Mouse (Mus musculus) midbrain, embryonic 13.5 days (tissue): Measurements from ENCODE around the gene Srrm1. TPM values are rescaled to one million over a fixed set of nuclear protein-coding genes. Genes with fewer than 3 reads are reported as not detected.
"Not testable (repeated sequence)": the region's sequence is repeated elsewhere in the genome, so short reads cannot be mapped to it uniquely, and the experiment has no call there.

Experiments used
- ATAC-seq: fragments of 200-750 bp; cut with Nextera tagmentation; 2 replicates; pipeline ENCODE4 v1.8.0; 2017; ENCODE audit warnings: mild to moderate bottlenecking, moderate TSS enrichment, moderate library complexity
- H3K27ac ChIP-seq: fragments of 300-500 bp; sonication (generic); 2 replicates; pipeline ENCODE4 v1.5.1; 2015; ENCODE audit warnings: inconsistent platforms, mild to moderate bottlenecking, moderate library complexity
- H3K27me3 ChIP-seq: fragments of 300-500 bp; sonication (generic); 2 replicates; pipeline ENCODE4 v1.6.1; 2015; ENCODE audit warnings: mild to moderate bottlenecking, inconsistent platforms
- H3K36me3 ChIP-seq: fragments of 300-500 bp; sonication (generic); 2 replicates; pipeline ENCODE4 v1.6.1; 2015; ENCODE audit warnings: mild to moderate bottlenecking, inconsistent platforms
- H3K4me1 ChIP-seq: fragments of 300-500 bp; sonication (generic); replicated peaks from 2 replicates; pipeline ENCODE4 v1.6.1; 2015; ENCODE audit warnings: inconsistent platforms
- H3K4me2 ChIP-seq: fragments of 300-500 bp; sonication (generic); replicated peaks from 2 replicates; pipeline ENCODE4 v1.6.1; 2015; ENCODE audit warnings: moderate library complexity, mild to moderate bottlenecking, inconsistent platforms
- H3K4me3 ChIP-seq: fragments of 300-500 bp; sonication (generic); replicated peaks from 2 replicates; pipeline ENCODE4 v1.5.1; 2015; ENCODE audit warnings: mild to moderate bottlenecking, inconsistent platforms
- H3K9ac ChIP-seq: fragments of 300-500 bp; sonication (generic); replicated peaks from 2 replicates; pipeline ENCODE4 v1.6.1; 2015; ENCODE audit warnings: mild to moderate bottlenecking, inconsistent platforms
- H3K9me3 ChIP-seq: fragments of 300-500 bp; sonication (generic); 2 replicates; pipeline ENCODE4 v1.6.1; 2016; ENCODE audit warnings: mild to moderate bottlenecking, inconsistent platforms
- WGBS: fragments of 180-500 bp; shearing (Covaris S2); methylation state at CpG from one replicate; pipeline ENCODE4 v1.1.7; 2015; 5-methylcytosine and 5-hydroxymethylcytosine counted together
- polyA plus RNA-seq: library from polyadenylated mRNA; unstranded; fragments of >200 nt; fragmentation: Nextera tagmentation; extraction: Ambion mirVana; gene quantifications from 2 replicates; pipeline ENCODE4 v1.2.1, GENCODE M21; 2015

Srrm1 gene
- polyA plus RNA-seq, 1 experiment from 2014 or later: 211 TPM

DNA sequence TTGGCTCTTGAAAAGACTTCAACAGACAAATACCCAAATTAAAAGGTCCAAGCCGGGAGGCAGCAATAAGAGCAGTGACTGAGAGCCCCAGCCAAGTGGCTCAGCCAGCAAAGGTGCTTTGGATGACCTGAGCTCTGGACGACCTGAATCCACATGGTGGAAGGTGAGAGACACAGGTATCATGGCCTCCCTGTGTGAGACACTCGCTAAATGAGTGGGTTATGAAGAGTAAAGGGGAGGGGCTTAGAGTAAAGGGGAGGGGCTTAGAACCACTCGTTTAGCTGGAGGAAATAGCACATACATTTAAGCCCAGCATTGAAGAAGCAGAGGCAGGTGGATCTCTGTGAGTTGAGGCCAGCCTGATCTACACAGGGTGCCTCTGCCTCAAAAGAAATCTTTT is 69.7 kb downstream of the Srrm1 start:
- H3K9me3 ChIP-seq: no peaks in the 10 kb centered on the region
- WGBS: 81% methylated on average over 4 of the region's 4 CpGs
- no peaks in the 10 kb centered on the region for H3K27me3 ChIP-seq

DNA sequence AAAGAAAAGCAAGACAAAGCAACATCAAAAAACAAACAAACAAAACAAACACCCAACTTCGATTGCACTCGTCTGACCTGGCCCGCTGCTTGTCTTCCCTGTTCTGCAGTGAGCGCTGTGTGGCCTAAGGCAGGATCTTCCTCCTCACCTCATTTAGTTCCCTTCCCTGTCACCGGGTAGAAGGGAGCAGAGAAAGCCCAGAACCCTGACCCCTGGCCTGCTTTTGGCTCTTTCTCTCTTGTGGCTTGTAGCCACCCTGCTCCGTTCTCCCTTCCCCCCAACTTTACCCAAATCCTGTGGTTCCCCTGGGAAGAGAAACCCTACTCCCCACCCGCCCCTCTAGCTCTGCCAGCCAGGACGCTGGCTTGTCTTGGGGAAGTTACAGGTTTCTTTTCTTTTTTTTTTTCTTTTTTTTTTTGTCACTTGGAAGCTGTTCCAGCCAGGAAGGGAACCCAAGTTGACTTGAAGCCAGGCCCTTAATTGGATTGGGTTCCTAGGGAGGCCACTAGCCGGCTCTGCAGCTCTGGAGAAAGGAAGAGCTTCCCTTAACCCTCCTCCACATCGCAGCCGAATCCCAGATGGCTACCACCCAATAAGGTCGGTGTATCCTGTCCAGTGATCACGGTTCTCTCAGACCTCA is 70.3 kb downstream of the Srrm1 start:
- Histone ChIP-seq H3K27ac (no peak overlapping the region), H3K9me3 (no peaks in the 10 kb centered on the region), H3K9ac (no peak overlapping the region), H3K36me3 (no peaks in the 10 kb centered on the region), H3K4me3 (no peak overlapping the region), H3K4me2 (no peak overlapping the region), H3K4me1 (peaks cover 7% of the 10 kb centered on the region; the same call in 1 of the 2 replicates), H3K27me3 (no peaks in the 10 kb centered on the region)
- WGBS: 69% methylated on average over 13 of the region's 13 CpGs
- no peak for ATAC-seq

More for the DNA sequence above, 69.7 kb downstream of the Srrm1 start:
- Histone ChIP-seq H3K4me1 (peaks cover 7% of the 10 kb centered on the region; the same call in 1 of the 2 replicates), H3K4me2 (no peak overlapping the region), H3K9ac (no peak overlapping the region), H3K36me3 (no peaks in the 10 kb centered on the region), H3K27ac (no peak overlapping the region), H3K4me3 (no peak overlapping the region)
- ATAC-seq: no peak

GRCm38 (mm10) chr4:135280016-135280415 is 73.1 kb downstream of the Srrm1 start:
- H3K27me3 ChIP-seq, H3K4me1 ChIP-seq, H3K4me2 ChIP-seq, H3K27ac ChIP-seq, H3K4me3 ChIP-seq, H3K36me3 ChIP-seq, H3K9ac ChIP-seq, H3K9me3 ChIP-seq, ATAC-seq: not testable (repeated sequence)
- 63% methylated on average over 2 of the region's 2 CpGs for WGBS

GRCm38 (mm10) chr4:135276681-135277379 is 76.3 kb downstream of the Srrm1 start:
- 77% methylated on average over 4 of the region's 4 CpGs for WGBS
- ATAC-seq: no peak
- Histone ChIP-seq H3K27me3 (peaks cover 28% of the 10 kb centered on the region), H3K4me1 (peaks cover 7% of the 10 kb centered on the region; the same call in 1 of the 2 replicates), H3K9ac (no peak overlapping the region), H3K27ac (no peak overlapping the region), H3K9me3 (no peaks in the 10 kb centered on the region), H3K36me3 (no peaks in the 10 kb centered on the region), H3K4me2 (no peak overlapping the region), H3K4me3 (no peak overlapping the region)

GRCm38 (mm10) chr4:135274761-135275160 is 78.4 kb downstream of the Srrm1 start:
- ATAC-seq: no peak
- Histone ChIP-seq H3K4me3 (no peak overlapping the region), H3K4me2 (no peak overlapping the region), H3K27me3 (peaks cover 28% of the 10 kb centered on the region), H3K4me1 (peaks cover 24% of the 10 kb centered on the region), H3K9ac (no peak overlapping the region), H3K27ac (no peak overlapping the region), H3K36me3 (no peaks in the 10 kb centered on the region), H3K9me3 (no peaks in the 10 kb centered on the region)
- WGBS: 75% methylated on average over 7 of the region's 7 CpGs

DNA sequence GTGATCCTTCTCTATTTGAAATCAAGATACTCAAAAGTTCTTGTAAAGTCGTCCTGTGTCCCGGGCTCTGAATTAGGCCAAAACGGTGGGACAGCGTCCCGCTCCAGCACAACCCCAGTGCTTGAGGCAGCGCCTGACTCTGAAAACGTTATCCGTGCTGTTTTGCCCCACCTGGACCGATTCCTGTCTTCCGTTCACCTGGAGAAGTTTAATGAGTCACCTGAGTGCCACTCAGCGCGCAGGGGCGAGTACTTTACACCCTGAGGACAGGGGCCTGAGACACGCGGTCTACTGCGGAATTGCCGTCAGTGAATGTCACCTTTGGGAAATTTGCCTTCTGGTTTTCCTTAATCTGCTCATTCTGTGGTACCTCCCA is 79.8 kb downstream of the Srrm1 start:
- Histone ChIP-seq H3K4me3 (peak overlapping the region; percentile 79), H3K4me1 (peaks cover 37% of the 10 kb centered on the region), H3K27ac (no peak overlapping the region), H3K9ac (no peak overlapping the region), H3K9me3 (no peaks in the 10 kb centered on the region), H3K27me3 (peaks cover 28% of the 10 kb centered on the region), H3K36me3 (no peaks in the 10 kb centered on the region), H3K4me2 (peak overlapping the region; percentile 77)
- peak; percentile 6; the same call in 1 of the 2 replicates for ATAC-seq
- WGBS: 2% methylated on average over 17 of the region's 17 CpGs

DNA sequence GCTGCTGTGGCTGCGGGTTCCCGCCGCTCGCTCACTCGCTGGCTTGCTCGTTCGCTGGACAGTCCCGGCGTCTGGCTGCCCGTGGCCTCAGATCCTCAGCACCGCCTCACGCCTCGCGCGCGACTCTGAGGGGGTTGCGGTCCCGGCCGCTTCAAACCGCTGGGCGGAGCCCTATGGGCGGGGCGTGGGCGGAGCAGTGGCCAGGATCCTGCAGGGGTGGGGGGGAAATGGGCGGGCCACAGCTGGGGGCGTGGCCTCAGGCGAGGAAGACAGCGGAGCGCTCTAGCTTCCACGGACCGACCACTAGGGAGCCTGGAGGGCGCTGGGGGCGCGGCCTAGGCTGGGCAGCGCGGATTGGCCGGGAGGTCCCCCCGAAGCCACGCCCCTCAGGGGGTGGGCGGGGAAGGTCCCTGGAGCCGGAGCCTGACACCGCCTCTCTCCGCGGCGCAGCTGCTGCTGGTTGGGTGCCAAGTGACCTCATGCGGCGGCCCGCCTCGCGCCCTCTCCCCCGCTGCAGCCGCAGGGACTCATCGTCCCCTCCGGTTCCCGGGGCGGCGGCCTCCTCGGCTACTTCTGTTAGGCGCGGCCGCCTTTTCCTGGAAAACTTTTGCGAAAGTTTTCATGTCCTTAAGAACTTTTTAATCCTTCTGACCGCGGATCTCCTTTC is 80.3 kb downstream of the Srrm1 start, which contains the start of gene Clic4:
Gene Clic4 (minus strand): TSS at position 175 of the 667 bp plus-strand sequence.
- H3K9me3 ChIP-seq: no peaks in the 10 kb centered on the region
- H3K9ac ChIP-seq: peak within 1 kb of the TSS; percentile 91
- peaks cover 42% of the 10 kb centered on the region for H3K4me1 ChIP-seq
- under 1% methylated on average over 59 of the region's 64 CpGs for WGBS
- peaks cover 28% of the 10 kb centered on the region for H3K27me3 ChIP-seq
- H3K4me2 ChIP-seq: peak within 1 kb of the TSS; percentile 77
- ATAC-seq: peak; percentile 99
- H3K27ac ChIP-seq: peak within 1 kb of the TSS; percentile 95
- H3K4me3 ChIP-seq: peak within 1 kb of the TSS; percentile 79
- no peaks in the 10 kb centered on the region for H3K36me3 ChIP-seq

DNA sequence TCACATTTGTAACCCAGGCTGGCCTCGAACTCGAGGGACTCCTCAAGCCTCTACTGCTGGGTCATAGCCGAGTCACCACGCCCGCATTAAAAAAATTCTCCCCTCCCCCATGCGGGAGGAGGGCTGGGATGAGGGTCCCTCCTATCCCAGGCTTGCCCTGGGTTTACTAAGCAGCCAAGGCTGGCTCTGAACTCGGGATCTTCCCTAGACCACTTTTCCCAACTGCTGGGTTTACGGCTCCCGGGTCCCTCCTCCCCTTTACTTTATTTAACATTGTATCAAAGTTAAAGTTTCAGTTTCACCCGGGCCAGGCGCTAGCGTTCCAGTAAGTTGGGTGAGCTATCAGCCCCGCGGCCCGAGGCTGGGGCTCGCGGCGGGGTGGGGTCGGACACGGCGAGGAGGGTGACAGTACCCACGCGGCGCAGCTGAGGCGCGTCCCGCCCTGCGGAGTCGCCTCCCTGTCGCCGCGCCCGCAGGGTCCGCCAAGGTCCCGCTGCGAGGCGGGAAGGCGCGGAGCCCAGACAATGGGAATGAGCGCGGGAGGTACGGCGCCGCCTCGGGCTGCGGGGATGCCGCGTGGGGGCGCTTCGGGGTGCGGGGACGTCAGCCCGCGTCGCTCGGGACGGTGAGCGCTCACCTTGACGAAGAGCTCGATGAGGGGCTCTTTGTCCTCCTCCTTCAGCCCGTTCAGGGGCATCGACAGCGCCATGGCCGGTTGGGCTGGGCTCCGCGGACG is 81.1 kb downstream of the Srrm1 start:
- under 1% methylated on average over 57 of the region's 67 CpGs for WGBS
- Histone ChIP-seq H3K36me3 (no peaks in the 10 kb centered on the region), H3K27me3 (peaks cover 26% of the 10 kb centered on the region), H3K9ac (peak overlapping the region; percentile 91), H3K9me3 (no peaks in the 10 kb centered on the region), H3K27ac (peak overlapping the region; percentile 95), H3K4me2 (peak overlapping the region; percentile 77), H3K4me1 (peaks cover 49% of the 10 kb centered on the region), H3K4me3 (peak overlapping the region; percentile 79)
- peak; percentile 73 for ATAC-seq

DNA sequence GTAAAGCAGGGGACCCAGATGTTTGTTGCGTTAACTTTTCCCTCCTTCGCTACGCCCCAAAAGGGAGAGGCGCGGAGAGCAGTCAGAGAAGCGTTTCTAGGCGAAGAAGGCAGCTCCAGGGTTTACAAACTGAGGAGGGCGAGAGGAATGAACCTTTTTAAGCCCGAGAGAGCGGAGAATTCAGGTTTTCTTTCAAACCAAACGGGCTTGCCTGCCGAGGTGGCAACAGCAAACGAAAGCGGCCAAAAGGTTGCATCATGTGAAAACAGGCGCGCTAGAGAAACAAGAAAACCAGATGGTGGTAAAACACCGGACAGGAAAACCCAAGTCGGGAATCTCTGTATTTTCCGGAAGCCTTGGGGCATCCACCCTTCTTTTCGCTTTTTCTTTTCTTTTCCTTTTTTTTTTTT is 81.7 kb downstream of the Srrm1 start:
- peaks cover 54% of the 10 kb centered on the region for H3K4me1 ChIP-seq
- H3K36me3 ChIP-seq: no peaks in the 10 kb centered on the region
- H3K9ac ChIP-seq: peak overlapping the region; percentile 91
- WGBS: under 1% methylated on average over 20 of the region's 20 CpGs
- peaks cover 26% of the 10 kb centered on the region for H3K27me3 ChIP-seq
- peak overlapping the region; percentile 77 for H3K4me2 ChIP-seq
- peak overlapping the region; percentile 79 for H3K4me3 ChIP-seq
- H3K27ac ChIP-seq: peak overlapping the region; percentile 95
- ATAC-seq: no peak
- no peaks in the 10 kb centered on the region for H3K9me3 ChIP-seq
